ENCODE assay signal across 8 mouse cellular contexts in the genomic region with DNA sequence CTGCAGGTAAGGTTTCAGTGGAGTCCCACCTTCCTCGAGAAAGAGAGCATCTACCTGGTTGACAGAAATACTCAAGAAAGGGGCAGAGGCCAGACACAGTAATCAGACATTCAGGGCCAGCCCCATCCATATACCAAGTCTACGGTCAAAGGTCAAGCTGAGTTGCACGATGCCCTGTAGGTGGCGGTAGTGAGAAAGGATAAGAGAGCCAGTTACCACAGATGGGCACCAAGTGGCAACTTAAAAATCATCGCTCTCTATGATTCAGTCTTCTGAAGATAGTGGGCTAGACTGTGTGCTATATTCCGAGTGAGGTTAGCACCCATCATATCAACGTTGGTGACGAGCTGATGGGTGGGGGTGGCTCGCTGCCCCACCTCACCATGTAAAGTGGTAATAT. TPM values are rescaled to one million over a fixed set of nuclear protein-coding genes. Genes with fewer than 3 reads are reported as not detected.
DNase-seq lines count a peak whose midpoint lies in the region; ATAC-seq and TF ChIP-seq lines count a peak whose summit lies in the region.

No protein-coding gene starts in this region.

- WGBS in forebrain, postnatal 0 days: 72% methylated on average over 9 of the region's 9 CpGs
- WGBS in forebrain, embryonic 16.5 days: 68% methylated on average over 9 of the region's 9 CpGs
- 67% methylated on average over 9 of the region's 9 CpGs for WGBS in embryonic facial prominence, embryonic 10.5 days
- 53% methylated on average over 9 of the region's 9 CpGs for WGBS in lung, postnatal 0 days

- peak; percentile 44 for DNase-seq in forebrain, postnatal 0 days
- peak; percentile 44 for DNase-seq in urinary bladder, postnatal 14 days (ENCODE audit: low spot score)
- no peak for DNase-seq in urinary bladder, postnatal 4 days (ENCODE audit: low spot score in 2 of 2)
- peak; percentile 42 for DNase-seq in embryonic facial prominence, embryonic 10.5 days (ENCODE audit: low spot score)
- peak; percentile 70 for DNase-seq in lung, postnatal 0 days (ENCODE audit: low spot score)
- DNase-seq in thymus, postnatal 14 days: peak; percentile 66
- DNase-seq in frontal cortex, postnatal 14 days (ENCODE audit: low spot score in 2 of 2): no peak

- no peaks in the 10 kb centered on the region for H3K9me3 ChIP-seq in forebrain, postnatal 0 days (ENCODE audit: low read length)
- no peaks in the 10 kb centered on the region for H3K9me3 ChIP-seq in forebrain, embryonic 16.5 days (ENCODE audit: control insufficient read depth, low read length)
- no peaks in the 10 kb centered on the region for H3K9me3 ChIP-seq in embryonic facial prominence, embryonic 10.5 days
- H3K9me3 ChIP-seq in lung, postnatal 0 days (ENCODE audit: low read length): no peaks in the 10 kb centered on the region

- H3K4me2 ChIP-seq in forebrain, postnatal 0 days (ENCODE audit: low read depth): no peak overlapping the region
- no peak overlapping the region for H3K4me2 ChIP-seq in forebrain, embryonic 16.5 days (ENCODE audit: low read length)
- H3K4me2 ChIP-seq in lung, postnatal 0 days (replicated peaks; ENCODE audit: low read depth, low read length): no peak overlapping the region

- peak; percentile 56 for TF ChIP-seq CTCF in forebrain, postnatal 0 days (IDR thresholded peaks at IDR 0.05; ENCODE audit: low read depth)
- peak; percentile 69 for TF ChIP-seq CTCF in lung, postnatal 0 days (IDR thresholded peaks at IDR 0.05)

- H3K9ac ChIP-seq in forebrain, postnatal 0 days: no peak overlapping the region
- no peak overlapping the region for H3K9ac ChIP-seq in forebrain, embryonic 16.5 days (replicated peaks; ENCODE audit: low read depth, low read length)
- H3K9ac ChIP-seq in lung, postnatal 0 days (replicated peaks; ENCODE audit: low read depth): no peak overlapping the region

- peak; percentile 40; the same call in 1 of the 2 replicates for ATAC-seq in forebrain, postnatal 0 days
- no peak for ATAC-seq in forebrain, embryonic 16.5 days
- no peak for ATAC-seq in lung, postnatal 0 days

- TF ChIP-seq EP300 in lung, postnatal 0 days (IDR thresholded peaks at IDR 0.05): no peak

- no peak overlapping the region for H3K4me3 ChIP-seq in forebrain, postnatal 0 days (ENCODE audit: low read depth, low read length)
- H3K4me3 ChIP-seq in forebrain, embryonic 16.5 days (replicated peaks; ENCODE audit: low read length): no peak overlapping the region
- H3K4me3 ChIP-seq in embryonic facial prominence, embryonic 10.5 days: no peak overlapping the region
- no peak overlapping the region for H3K4me3 ChIP-seq in lung, postnatal 0 days (ENCODE audit: low read depth, low read length)

- no peaks in the 10 kb centered on the region for H3K36me3 ChIP-seq in forebrain, postnatal 0 days (ENCODE audit: insufficient read depth)
- H3K36me3 ChIP-seq in forebrain, embryonic 16.5 days (ENCODE audit: control insufficient read depth, insufficient read depth): no peaks in the 10 kb centered on the region
- no peaks in the 10 kb centered on the region for H3K36me3 ChIP-seq in embryonic facial prominence, embryonic 10.5 days (replicated peaks)
- no peaks in the 10 kb centered on the region for H3K36me3 ChIP-seq in lung, postnatal 0 days (ENCODE audit: insufficient read depth, low read length)

- H3K4me1 ChIP-seq in forebrain, postnatal 0 days (ENCODE audit: insufficient read depth): no peaks in the 10 kb centered on the region
- peaks cover 6% of the 10 kb centered on the region; the same call in 1 of the 2 replicates for H3K4me1 ChIP-seq in forebrain, embryonic 16.5 days (replicated peaks; ENCODE audit: control insufficient read depth, insufficient read depth, low read length)
- 0 out of 2 replicates have a peak, but pooled peaks cover 7% of the 10 kb centered on the region for H3K4me1 ChIP-seq in embryonic facial prominence, embryonic 10.5 days
- peaks cover 12% of the 10 kb centered on the region for H3K4me1 ChIP-seq in lung, postnatal 0 days (ENCODE audit: insufficient read depth, low read depth, low read length)

- no peak overlapping the region for H3K27ac ChIP-seq in forebrain, postnatal 0 days (ENCODE audit: low read depth, low read length)
- no peak overlapping the region for H3K27ac ChIP-seq in forebrain, embryonic 16.5 days (ENCODE audit: low read length)
- H3K27ac ChIP-seq in embryonic facial prominence, embryonic 10.5 days (replicated peaks): no peak overlapping the region
- peak overlapping the region; percentile 83 for H3K27ac ChIP-seq in lung, postnatal 0 days (ENCODE audit: low read length)

- no peaks in the 10 kb centered on the region for H3K27me3 ChIP-seq in forebrain, postnatal 0 days (ENCODE audit: insufficient read depth, low read length)
- no peaks in the 10 kb centered on the region for H3K27me3 ChIP-seq in forebrain, embryonic 16.5 days (replicated peaks; ENCODE audit: control insufficient read depth, insufficient read depth, low read length)
- H3K27me3 ChIP-seq in embryonic facial prominence, embryonic 10.5 days (replicated peaks; ENCODE audit: low read depth, poor library complexity, severe bottlenecking): no peaks in the 10 kb centered on the region
- H3K27me3 ChIP-seq in lung, postnatal 0 days (replicated peaks; ENCODE audit: insufficient read depth, low read length): no peaks in the 10 kb centered on the region

RNA-seq across cellular contexts. Expression of a gene that starts 32.5 kb away (rescaled TPM):
- total RNA-seq in forebrain, postnatal 0 days (2014; rRNA removed): 24.1 and 27.0 TPM in 2 replicates
- 29.8 and 33.6 TPM in 2 replicates for polyA plus RNA-seq in forebrain, postnatal 0 days (2015; fragmentation: Nextera tagmentation; extraction: Ambion mirVana)
- polyA plus RNA-seq in forebrain, embryonic 16.5 days (2015; fragmentation: Nextera tagmentation; extraction: Ambion mirVana): 47.2 and 50.7 TPM in 2 replicates
- 99.0 and 103 TPM in 2 replicates for polyA plus RNA-seq in embryonic facial prominence, embryonic 10.5 days (2016; fragmentation: Nextera tagmentation; extraction: Ambion mirVana)
- 25.7 and 27.7 TPM in 2 replicates for polyA plus RNA-seq in lung, postnatal 0 days (2015; fragmentation: Nextera tagmentation; extraction: Ambion mirVana)

RNA-seq across cellular contexts. Expression of a gene that starts 43.3 kb away (rescaled TPM):
- 1.00 and 1.1 TPM in 2 replicates for total RNA-seq in forebrain, postnatal 0 days (2014; rRNA removed)
- 0.65 and 0.77 TPM in 2 replicates for polyA plus RNA-seq in forebrain, postnatal 0 days (2015; fragmentation: Nextera tagmentation; extraction: Ambion mirVana)
- not detected in 2 replicates for polyA plus RNA-seq in forebrain, embryonic 16.5 days (2015; fragmentation: Nextera tagmentation; extraction: Ambion mirVana)
- polyA plus RNA-seq in embryonic facial prominence, embryonic 10.5 days (2016; fragmentation: Nextera tagmentation; extraction: Ambion mirVana): 1.2 and 2.4 TPM in 2 replicates
- polyA plus RNA-seq in lung, postnatal 0 days (2015; fragmentation: Nextera tagmentation; extraction: Ambion mirVana): 4.4 and 4.7 TPM in 2 replicates

Comparison
In these comparisons a context has a peak if more than half of its experiments do, and no peak if none do; other contexts are left out.
1. DNase-seq: peak in forebrain, postnatal 0 days (single experiment), urinary bladder, postnatal 14 days (single experiment), embryonic facial prominence, embryonic 10.5 days (single experiment), lung, postnatal 0 days (single experiment) and thymus, postnatal 14 days (single experiment); none in urinary bladder, postnatal 4 days (0 of 2) and frontal cortex, postnatal 14 days (0 of 2).